Mouse (Mus musculus) hindlimb bud, embryonic 11.5 days (tissue): ENCODE results near the gene Phf23.

Experiments
- DNase-seq: peaks from one replicate; pipeline ENCODE4 v3.0.0-alpha.2; 2012; ENCODE audit warnings: low read depth, low spot score; ENCODE audit errors: extremely low spot score

The Phf23 gene

DNA sequence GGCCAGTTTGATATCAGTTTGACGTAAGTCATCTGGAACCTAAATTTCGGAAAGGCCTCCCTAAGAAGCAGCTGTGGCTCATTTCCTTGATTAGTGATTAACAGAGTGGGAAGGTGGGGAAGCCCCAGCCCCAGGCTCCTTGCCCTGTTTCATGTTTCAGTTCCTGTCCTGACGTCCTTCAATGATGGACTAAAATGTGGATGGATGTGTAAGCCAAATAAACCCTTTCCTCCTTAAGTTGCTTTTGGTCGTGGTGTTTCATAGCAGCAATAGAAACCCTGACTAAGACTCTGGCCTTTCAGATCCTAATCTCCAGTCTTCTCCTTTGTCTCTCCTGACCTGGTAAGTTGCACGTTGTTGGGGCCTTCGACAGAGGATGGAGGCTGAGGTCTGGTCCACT is 25.4 kb upstream of the Phf23 start:
- no peak for DNase-seq

DNA sequence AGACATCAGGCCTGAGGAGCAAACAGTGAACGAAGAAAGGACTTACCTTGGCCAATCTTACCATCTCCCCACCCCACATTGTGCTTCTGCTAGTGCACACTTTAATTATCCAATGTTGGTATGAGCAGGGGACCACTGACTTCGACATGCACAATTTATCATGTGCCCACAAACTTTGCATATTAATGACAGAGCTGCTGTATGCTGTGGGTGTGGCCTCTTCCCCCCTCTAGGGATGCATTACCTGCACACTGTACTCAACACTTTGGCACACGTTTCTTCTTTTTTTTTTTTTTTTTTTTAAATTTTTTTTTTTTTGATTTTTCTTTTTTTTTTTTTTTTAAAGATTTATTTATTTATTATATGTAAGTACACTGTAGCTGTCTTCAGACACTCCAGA is 24.8 kb upstream of the Phf23 start:
- DNase-seq, result no peak

DNA sequence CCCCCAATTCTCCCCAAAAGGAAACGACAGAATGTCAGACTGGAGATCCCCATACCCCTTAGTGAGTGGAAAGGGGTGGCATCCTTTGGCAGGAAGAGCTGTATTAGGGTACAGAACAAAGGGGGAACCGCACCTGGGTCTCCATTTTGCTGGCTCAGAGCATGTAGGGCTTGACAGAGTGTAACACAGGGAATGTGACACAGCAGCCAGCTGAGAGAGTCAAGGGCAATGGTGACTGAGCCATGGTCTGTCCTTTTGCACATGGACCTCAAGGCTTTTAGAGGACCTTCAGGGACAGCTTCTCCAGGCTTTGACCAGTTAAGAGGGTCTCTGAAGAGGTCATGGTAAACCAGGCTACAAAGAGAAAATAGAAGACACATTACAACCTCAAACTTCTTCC is 20.7 kb upstream of the Phf23 start:
- no peak for DNase-seq

DNA sequence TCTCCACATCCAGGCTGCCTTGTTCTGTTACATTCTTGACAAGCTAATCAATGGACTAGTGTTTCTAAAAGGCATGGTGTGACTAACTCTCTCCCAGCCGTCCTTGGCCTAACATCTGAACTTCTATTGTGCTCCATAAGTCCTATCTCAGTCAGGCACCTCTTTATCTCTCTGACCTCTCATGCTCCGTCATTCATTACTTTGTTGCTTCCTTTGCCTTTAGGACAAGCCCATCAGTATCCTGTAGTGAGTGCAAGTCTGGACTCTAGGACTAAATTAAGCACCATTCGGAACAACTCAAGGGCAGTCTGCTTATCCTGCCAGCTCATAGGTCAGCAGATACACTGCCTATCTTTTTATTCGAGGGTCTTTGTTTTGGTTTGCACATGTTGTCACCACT is 19.3 kb upstream of the Phf23 start:
- no peak for DNase-seq

DNA sequence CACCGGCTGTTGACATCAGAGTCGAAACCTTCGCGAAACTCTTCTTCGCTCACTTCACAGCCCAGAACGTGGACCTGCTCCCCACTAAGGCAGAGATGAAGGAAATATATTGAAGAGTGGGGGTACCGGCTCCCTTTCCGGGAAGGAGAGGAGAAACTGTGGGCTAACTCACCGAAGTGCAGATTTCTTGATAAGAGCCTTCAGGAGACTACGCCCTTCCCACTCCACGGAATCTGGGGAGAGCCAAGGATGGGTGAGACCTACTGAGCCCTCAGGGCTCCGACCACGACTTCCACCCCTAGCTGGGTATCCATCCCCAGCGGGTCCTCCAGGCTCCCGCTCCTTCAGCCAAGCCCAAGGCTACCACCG is 15.8 kb upstream of the Phf23 start:
- no peak for DNase-seq

DNA sequence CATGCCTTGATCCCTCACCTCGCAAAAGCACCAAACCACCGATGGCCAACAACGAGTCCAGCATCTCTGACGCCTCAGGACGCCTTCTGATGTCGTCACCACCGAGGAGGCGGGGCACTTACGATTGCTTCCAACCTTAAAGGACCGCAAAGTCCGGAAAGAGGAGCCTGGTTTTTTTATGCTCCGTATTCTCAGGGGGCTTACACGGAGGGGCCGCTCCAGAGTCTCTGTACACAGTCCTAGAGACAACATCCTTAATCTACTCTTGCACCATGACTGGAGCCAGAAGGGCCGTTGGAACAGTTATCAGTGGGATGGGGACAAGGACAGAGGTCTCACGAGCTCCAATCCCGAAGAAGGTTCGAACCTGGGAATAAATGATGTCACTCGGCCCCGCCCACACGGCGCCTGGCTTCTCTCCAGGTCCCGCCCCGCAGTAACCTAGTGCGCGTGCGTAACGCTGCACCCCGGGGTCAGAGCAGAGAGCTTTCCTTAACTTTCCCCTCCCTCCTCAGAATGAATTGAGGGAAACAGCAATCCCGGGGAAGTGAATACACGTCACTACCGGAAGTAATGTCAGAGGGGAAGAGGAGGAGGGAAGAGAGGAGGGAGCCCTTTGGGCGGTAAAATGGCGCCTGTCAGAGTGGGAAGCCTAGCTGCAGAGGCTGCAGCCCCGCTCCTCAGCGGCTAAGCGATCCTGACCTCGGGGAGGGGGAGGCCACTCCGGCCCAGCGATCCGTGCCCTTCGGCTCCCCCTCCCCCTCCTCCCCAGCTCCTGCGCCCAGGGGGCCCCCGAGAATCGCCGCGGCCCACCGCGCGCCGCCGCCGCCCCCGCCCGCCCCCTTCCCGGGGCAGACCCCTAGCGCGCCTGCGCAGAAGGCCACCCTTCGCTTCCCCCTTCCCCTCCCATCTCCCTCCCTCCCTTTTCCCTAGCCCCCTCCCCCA is 15.1 kb upstream of the Phf23 start:
- DNase-seq, result peak; percentile 99

DNA sequence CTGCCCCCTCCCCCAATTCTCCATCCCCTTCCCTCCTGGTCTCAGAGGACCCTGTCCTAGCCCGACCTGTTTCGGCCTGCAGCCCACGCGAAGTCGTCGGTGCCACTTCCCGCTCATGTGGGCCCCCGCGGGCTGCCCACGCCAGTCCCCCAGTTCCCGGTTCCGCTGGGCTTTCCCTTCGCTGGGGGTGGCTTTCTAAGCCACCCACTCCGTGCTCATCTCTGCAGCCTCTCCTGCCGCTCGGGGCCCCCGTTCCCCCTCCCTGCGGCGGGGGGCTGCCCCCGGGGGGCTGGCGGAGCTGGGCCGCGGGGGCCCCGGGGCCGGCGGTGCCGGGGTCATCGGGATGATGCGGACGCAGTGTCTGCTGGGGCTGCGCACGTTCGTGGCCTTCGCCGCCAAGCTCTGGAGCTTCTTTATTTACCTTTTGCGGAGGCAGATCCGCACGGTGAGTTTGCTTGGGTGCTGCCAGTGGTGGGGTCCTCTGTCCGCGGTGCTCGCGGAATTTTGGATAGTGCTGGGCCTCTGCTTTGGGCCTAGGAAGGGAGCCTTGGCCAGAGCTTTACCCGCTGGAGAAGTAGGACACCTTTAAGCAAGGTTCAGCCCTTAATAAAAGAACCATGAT is 14.3 kb upstream of the Phf23 start, which contains the start of gene Ctdnep1:
Gene Ctdnep1 (plus strand): TSS at position 16 of the 622 bp plus-strand sequence.
- DNase-seq, result no peak

DNA sequence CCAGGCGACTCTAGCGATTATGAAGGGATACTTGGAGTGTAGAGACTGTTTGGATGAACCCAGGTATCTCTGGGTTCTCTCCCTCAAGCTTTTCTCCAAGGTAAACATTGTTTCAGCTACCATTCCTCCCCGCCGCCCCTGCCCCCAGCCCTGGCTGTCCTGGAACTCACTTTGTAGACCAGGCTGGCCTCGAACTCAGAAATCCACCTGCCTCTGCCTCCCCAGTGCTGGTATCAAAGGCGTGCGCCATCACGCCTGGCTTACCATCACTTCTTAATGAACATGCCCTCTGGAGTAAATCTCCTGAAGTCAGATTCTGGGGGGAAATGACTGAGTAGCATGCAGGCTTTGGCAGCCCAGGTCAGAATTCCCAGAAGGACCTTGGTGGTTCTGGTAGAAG is 13.4 kb upstream of the Phf23 start, which contains the start of gene Elp5:
Gene Elp5 (minus strand): TSS at position 293 of the 400 bp plus-strand sequence.
- DNase-seq, result no peak

DNA sequence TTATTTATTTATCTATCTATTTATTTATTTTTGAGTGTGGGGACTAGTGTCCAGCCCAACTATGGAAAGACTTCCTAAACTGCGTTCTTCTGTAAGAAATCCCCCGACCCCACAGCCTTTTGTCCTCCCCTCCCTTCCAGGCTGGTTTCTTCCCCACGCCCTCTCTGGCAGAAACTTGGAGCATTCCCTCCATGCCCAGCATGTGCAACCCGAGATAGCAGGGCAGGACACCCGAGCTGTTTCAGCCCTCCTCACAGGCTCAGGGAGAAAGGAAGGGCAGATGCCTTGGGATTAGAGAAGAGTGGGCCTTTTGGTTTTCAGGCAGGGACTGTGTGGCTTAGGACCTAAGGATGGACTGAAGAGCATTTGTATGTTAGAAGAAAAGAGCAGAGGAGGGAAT is 12.7 kb upstream of the Phf23 start:
- no peak for DNase-seq

DNA sequence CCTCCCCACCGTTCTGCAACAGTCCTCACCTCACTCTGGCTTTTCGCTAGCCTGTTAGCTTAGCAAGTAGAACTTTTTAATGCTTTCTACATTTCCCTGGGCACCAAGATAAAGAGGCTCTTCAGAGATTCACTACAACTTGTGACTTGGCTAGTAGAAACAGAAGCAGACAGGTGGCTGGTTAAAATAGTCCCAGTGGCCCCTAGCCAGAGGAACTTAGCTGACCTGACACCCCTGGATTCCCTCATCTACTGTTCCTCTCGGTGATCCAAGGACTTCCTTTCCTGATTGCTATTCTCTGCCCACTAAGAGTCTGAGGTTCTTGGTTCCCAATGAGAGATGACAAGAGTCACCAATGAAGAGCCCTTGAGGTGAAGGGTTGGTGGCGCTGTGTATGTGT is 12.2 kb upstream of the Phf23 start:
- DNase-seq, result no peak

DNA sequence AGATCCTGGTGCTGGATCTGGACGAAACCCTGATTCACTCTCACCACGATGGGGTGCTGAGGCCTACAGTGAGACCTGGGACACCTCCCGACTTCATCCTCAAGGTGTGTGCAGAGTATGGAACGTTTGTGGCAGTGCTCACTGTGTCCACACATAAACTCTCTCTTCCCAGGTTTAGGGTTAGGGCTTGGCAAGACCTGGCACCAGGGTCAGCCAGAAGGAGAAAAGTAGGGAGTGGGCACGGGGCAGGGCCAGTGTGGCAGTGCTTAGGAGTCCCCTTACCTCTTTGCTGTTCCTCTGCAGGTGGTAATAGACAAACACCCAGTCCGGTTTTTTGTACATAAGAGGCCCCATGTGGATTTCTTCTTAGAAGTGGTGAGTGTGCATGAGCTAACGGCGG is 11.1 kb upstream of the Phf23 start:
- DNase-seq, result no peak

DNA sequence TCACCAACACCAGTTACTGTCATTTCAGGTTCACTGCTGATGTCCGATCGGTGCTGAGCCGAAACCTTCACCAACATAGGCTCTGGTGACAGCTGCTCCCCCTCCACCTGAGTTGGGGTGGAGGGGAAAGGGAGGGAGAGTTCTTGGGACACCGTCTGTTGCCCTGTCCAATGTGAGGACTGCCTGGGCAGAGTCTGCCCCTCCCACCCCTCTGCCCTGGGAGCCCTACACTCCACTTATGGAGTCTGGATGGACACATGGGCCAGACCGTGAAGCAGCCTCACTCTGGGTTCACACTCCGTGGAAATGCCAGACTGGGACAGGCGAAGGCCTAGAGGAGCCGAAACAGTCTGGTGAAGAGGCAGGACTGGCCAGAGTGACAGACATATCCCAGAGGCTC is 5.6 kb upstream of the Phf23 start:
- no peak for DNase-seq

DNA sequence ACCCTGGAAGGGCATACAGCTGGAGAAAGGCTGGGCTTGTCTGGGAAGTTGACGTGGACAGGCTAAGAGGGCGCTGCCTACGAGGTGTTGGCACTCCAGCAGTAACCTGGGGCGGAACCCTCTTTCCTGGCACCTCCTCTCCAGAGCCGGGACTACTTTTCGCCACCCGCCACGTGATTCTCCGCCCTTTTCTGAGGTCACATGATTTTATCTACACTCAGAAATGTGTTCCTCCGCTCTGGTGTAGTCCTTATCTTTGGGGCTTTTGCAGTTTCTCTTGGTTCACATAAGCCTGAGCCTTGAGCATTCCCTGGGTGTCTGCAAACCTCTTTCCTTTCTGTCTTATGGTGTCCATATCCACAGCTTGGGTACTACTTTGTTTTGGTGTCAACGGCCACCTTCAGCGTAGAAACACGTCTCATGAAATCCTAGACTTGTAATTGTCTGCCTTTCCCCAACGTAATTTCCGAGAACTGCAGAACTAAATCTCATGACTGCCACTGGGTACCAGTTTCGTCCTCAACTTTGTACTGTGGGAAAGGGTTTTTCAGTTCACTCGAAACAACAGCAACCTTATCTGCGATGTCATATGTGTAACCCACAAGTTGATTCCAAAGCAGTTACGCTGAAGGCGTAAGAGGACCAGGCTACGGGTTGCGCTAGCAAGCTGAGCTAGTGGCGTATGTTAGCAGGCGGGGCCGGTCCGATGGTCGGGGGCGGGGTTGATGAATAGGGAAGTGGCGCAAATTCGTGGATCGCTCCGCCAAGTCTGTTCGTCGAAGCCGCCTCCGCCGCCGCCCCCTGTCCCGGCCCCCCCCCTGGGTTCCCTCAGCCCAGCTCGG is 4.5 kb upstream of the Phf23 start, which contains the start of gene Gabarap:
Gene Gabarap (plus strand): TSS at position 294 of the 842 bp plus-strand sequence.
- peak; percentile 99 for DNase-seq

DNA sequence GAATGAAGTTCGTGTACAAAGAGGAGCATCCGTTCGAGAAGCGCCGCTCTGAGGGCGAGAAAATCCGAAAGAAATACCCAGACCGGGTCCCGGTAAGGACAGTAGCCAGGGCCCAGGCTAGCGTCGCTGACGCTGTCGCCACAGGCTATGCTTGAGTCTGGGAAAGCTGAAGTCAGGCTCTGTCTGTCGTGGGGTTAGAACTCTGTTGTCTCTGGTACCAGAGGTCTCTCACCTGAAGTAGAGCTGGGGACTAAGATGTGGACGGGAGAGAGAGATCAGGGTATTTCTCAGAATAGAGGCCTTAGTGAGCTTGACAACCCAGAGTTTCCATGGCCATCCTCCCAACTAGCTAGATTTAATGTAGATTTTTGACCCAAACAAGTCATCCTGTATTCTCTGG is 3.9 kb upstream of the Phf23 start:
- DNase-seq, result no peak

DNA sequence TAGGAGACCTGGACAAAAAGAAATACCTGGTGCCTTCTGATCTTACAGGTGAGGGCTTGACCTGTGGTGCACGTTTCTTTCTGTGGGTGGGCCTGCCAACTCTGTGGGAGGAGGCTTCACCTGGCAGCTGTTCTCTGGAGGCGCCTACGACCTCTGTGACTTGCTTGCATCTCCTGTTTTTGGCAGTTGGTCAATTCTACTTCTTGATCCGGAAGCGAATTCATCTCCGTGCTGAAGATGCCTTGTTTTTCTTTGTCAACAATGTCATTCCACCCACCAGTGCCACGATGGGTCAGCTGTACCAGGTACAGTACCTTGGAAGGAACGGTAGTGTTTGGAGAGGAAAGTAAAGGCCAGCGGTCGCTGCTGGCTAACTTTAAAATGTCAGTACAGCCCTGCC is 3.2 kb upstream of the Phf23 start:
- no peak for DNase-seq

DNA sequence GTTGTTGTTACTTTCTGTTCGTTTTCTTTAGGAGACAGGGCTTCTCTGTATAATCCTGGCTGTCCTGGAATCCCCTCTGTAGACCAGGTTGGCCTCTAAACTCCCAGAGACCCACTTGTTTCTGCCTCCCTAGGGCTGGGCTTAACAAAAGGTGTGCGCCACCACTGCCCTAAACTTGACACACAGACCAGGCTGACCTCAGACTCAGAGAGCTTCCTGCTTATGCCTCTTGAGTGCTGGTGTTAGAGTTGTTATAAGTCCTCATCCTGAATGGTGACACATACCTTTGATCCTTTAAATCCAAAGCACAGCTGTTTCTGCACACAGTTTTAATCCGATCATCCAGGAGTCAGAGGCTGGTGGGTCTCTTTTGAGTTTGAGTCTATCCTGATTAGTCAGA is 2.6 kb upstream of the Phf23 start:
- DNase-seq, result no peak

DNA sequence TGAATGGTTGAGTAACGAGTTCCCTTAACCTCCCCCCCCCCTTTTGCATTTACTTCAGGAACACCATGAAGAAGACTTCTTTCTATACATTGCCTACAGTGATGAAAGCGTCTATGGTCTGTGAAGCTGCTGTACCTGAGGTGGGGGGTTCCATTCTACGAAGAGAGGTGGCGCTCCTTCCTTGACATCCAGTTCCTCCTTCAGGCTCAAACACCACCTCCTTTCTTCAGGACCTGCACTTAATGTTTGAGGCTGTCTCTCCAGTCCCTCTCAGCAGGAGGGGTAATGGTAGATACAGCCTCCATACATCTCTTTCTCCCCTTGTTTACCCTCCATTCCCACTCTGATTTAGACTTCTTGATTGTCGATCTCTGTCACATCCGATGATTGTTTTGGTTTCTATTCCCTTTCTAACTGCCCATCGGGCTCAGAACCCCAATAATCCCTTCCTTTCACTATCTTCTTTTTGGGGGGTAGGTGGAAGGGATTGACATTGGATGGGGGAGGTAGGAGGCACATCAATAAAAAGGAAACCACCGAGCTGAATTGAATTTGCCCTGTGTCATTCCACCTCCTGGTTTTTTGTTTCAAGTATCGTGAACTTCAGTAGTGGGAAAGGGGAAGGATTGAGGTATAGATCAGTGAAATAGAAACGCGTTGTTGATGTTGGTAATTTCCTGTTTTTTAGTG is 1.0 kb upstream of the Phf23 start:
- no peak for DNase-seq

DNA sequence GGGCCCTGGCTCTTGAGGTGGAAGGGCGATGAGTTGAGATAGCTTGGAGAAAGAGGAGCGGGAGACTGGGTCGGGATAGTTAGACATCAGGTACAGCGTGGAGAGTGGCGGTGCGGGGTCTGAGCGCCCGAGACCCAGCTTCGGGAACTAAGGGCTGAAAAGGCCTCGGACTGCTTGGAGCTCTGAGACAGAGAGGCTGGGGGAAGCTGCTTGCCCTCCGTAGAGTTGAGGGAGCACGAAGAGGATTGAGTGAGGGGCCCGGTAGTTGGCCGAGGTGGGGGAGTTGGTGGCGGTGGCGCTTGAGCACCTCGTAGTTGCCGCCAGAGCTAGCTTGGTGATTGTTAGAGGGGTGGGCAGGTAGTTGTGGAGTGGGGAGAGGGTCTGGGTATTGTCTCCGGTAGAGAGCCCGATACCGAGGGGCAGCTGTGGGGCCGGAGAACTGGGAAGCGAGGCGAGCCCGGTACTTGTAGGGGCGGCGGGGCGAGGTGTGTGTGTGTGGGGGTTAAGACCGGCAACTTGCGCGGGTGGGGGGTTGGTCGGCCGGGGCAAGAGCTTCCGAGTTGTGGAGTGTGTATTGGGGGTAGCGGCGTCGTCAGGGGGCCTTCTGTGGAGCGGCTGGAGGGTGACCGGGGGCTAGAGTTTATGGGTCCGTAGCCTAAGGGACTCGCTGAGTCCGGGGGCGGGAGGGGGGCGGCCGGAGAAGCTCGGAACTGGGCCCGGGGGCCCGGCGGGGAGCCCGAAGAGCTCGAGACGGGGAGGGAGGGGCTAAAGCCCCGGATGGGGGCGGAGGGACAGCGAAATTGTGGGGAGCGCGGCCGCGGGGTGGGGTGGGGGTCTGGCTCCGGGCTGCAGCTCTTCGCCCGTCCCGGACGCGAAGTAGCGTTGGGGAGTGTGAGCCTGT is 834 bp downstream of the Phf23 start:
- DNase-seq, result no peak

DNA sequence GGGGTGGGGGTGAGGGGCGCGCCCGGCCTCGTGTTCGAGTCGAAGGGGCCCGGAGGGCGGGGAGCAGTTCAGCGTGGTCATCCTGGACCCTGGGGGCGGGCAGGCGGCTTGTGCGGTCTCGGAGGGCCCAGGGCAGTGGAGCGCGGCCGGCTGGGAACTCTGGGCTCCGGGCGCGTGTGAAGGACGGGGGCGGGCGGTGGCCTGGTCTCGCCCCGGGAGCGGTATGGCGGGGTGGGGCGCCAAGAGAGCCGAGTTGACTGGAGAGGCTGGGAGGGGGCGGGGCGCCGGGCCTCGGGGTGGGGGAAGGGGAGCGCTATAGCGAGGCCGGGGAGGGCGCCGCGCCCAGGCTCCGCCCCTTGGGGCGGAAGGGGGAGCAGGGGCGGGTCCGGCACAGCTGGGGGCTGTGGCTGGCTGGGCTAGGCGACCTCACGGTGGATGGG is 1.5 kb downstream of the Phf23 start:
- DNase-seq, result no peak
